Mouse (Mus musculus) spleen, adult 2 months (tissue): ENCODE measurements around the gene Gm20388.

Experiments
- CTCF ChIP-seq: fragments of 200-500 bp; IDR thresholded peaks from 2 replicates; pipeline ENCODE4 v1.5.1; 2011; ENCODE audit warnings: mild to moderate bottlenecking, inconsistent platforms; ENCODE audit not compliant: insufficient read depth, insufficient read length, insufficient replicate concordance; ENCODE audit errors: extremely low read depth
- POLR2A ChIP-seq: fragments of 200-500 bp; IDR thresholded peaks from 2 replicates; pipeline ENCODE4 v1.6.1; 2011; ENCODE audit warnings: low read depth, low read length, inconsistent platforms

DNA sequence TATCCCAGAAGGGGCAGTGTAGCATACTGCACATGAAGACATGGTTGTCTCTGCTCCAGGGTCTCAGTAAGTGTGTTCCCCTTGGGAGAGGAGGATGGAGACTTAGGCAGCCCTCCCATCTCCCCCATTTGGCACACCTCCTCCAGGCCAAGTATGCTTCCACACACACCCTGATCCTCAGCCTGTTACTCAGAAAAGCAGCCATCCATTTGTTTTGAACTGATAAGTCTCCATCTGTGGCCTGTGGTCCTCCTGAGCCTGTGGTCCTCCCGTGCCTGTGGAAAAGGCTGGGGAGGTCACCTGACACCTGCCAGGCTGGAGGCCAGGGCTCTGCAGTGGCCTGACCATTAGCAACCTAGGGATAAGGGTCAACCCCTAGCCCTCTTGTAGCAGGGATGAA is 515.5 kb downstream of the Gm20388 start:
- TF ChIP-seq POLR2A (no peak), CTCF (no peak)
